Mouse (Mus musculus): ENCODE measurements around the gene Cylc1.

The Cylc1 gene

DNA sequence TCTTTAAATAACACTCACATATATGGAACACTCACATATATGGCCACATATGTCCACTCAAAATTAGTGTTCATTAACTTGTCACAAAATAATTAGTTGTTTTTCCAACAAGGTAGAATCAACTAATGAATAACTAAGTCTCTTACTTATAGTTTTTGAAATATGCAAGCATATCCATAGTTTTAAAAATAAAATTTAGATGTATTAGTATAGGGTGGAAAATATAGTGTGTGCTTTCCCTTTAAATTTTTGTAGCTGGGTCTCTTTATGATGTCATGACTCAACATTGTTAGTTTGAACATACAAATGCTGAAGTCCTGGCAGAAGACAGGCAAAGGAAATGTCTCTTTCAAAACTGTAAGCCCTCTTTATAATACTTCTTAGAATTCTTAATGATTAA is at the start of gene Cylc1:
Gene Cylc1 (plus strand): TSS at position 301 of the 400 bp plus-strand sequence.
- no peak for DNase-seq

DNA sequence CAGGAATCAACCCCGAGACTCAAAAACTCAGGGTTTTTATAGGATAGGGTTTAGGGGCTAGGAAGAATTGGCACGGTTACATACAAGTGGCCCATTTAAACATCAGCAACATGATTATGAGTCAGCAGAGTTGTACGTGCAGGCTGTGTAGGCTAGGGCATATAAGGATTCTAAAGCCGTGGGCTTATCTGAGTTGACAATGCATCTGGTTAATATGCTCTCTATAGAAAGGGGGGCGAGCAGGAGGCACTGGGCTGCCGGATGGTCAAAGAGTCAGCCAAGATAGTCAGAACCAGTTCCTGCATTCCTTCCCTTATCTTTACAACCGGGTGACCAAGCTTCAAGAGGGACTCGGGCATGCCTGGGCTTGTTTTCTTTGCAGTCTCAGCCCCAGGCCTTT is 31.5 kb upstream of the Cylc1 start:
- no peak for DNase-seq

DNA sequence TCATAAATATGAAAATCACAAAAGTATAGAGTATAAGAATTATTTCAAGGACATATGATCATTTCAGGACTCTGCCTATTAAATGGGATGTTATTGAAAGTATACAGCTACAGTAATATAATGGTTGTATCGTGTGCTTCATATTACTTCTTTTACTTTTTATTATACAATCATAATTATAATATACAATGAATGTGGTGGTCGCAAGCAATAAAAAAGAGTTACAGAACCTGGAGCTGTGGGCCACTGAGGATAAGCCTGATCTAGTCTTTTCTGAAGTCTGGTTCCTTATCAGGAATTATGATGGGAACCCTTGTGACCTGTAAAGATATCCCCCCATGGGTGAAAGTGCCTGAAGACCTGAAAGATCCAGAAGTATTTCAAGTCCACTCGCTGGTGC is 57.8 kb downstream of the Cylc1 start, which contains the start of gene Gm10112:
Gene Gm10112 (plus strand): TSS at position 301 of the 400 bp plus-strand sequence.
- DNase-seq = no peak

Measured in kidney, postnatal 14 days (tissue).